Mouse (Mus musculus): ENCODE results near the gene Hdac7. TPM values are rescaled to one million over a fixed set of nuclear protein-coding genes. Genes with fewer than 3 reads are reported as not detected.

The Hdac7 gene
- polyA plus RNA-seq, 1 experiment: not detected

DNA sequence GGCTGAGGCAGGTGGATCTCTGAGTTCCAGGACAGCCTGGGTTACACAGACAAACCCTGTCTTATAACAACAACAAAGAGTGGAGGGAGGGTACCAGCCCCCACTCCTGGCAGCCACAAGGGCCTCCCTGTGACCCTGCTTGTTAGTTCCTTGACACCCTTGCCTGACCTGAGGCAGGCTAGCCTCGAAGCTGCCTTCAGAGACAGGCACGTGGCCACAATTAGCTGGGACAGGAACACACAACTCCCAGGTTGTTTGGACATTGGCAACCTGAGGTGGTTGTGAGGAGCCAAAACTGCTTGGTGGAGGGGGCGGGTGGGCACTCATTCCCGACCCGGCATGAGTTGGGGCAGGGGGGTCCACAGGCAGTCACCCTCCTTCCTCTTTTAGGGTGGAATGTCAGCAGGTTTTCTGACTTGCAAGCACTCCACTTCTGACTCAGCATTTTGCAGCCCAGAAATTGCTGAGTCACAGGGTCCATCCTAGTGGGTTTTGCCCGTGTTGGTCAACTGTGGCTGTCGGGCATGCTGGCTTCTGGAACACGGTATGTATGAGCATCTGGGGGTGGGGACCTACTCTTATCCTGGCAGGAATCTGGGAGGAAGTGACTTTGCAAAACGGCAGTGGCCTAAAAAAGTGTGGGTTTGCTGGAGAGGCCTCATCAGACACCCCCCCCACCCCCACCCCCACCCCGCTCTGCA lies 57.7 kb downstream of the Hdac7 start:
- H3K4me3 ChIP-seq (ENCODE audit: insufficient read depth, low read depth, low read length): no peak overlapping the region
- H3K27ac ChIP-seq (ENCODE audit: insufficient read depth, low read depth, low read length): no peak overlapping the region
- TF ChIP-seq POLR2A (IDR thresholded peaks at IDR 0.05; ENCODE audit: insufficient read depth, low read depth, low read length) (no peak), CTCF (IDR thresholded peaks at IDR 0.05; ENCODE audit: insufficient read depth, low read depth, low read length) (no peak)

DNA sequence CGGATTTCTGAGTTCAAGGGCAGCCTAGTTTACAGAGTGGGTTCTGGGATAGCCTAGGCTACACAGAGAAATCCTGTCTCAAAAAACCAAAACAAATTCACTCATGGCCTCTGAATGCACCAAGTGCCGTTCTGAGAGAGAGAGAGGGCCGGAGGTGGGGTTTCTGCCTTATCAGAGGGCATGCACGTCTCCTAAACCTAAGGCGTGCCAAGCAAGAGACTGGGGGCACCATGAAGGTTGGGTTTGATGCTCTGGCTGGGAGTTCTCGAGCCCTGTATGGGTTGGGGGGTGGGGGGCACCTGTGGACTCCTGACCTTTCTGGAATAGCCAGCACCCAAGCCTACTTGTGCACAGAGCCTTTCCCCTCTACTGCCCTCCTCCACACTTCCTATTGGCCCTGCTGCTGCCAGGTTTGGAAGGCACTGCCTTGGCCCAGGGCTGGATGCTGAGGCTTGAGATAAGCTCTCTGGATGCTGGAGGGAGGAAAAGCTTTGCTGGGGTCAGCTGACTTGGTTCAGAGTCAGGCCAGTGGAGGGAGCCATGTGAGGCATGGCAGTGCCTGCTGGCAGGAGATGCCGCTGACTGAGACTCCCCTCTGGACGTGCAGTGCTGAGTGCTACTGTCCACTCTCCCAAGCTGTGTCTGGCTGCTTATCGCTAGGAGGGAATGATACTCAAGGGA lies 58.4 kb downstream of the Hdac7 start:
- Histone ChIP-seq H3K27ac (ENCODE audit: insufficient read depth, low read depth, low read length) (no peak overlapping the region), H3K4me3 (ENCODE audit: insufficient read depth, low read depth, low read length) (no peak overlapping the region), H3K4me1 (ENCODE audit: control insufficient read depth, insufficient read depth, low read length) (peaks cover 56% of the 10 kb centered on the region)
- 74% methylated on average over 9 of the region's 9 CpGs for WGBS
- TF ChIP-seq POLR2A (IDR thresholded peaks at IDR 0.05; ENCODE audit: insufficient read depth, low read depth, low read length) (no peak), CTCF (IDR thresholded peaks at IDR 0.05; ENCODE audit: insufficient read depth, low read depth, low read length) (no peak)

More for the DNA sequence above, 57.7 kb downstream of the Hdac7 start:
- H3K4me1 ChIP-seq (ENCODE audit: control insufficient read depth, insufficient read depth, low read length): peaks cover 52% of the 10 kb centered on the region
- 53% methylated on average over 10 of the region's 10 CpGs for WGBS

- Histone ChIP-seq H3K4me1 (ENCODE audit: control insufficient read depth, insufficient read depth, low read length) (peaks cover 58% of the 10 kb centered on the region), H3K4me3 (ENCODE audit: insufficient read depth, low read depth, low read length) (peak overlapping the region; percentile 96), H3K27ac (ENCODE audit: insufficient read depth, low read depth, low read length) (peak overlapping the region; percentile 84)
- 2% methylated on average over 45 of the region's 45 CpGs for WGBS
- TF ChIP-seq CTCF (IDR thresholded peaks at IDR 0.05; ENCODE audit: insufficient read depth, low read depth, low read length) (no peak), POLR2A (IDR thresholded peaks at IDR 0.05; ENCODE audit: insufficient read depth, low read depth, low read length) (no peak)
Observed at GRCm38 (mm10) chr15:97784561-97785161, 59.6 kb downstream of the Hdac7 start.

- TF ChIP-seq CTCF (IDR thresholded peaks at IDR 0.05; ENCODE audit: insufficient read depth, low read depth, low read length): peak; percentile 98
- peak; percentile 89 for TF ChIP-seq POLR2A (IDR thresholded peaks at IDR 0.05; ENCODE audit: insufficient read depth, low read depth, low read length)
- Histone ChIP-seq H3K4me3 (ENCODE audit: insufficient read depth, low read depth, low read length) (peak overlapping the region; percentile 96), H3K27ac (ENCODE audit: insufficient read depth, low read depth, low read length) (peak overlapping the region; percentile 84), H3K4me1 (ENCODE audit: control insufficient read depth, insufficient read depth, low read length) (peaks cover 55% of the 10 kb centered on the region)
- 2% methylated on average over 39 of the region's 39 CpGs for WGBS
Observed at GRCm38 (mm10) chr15:97784092-97784559, 60.2 kb downstream of the Hdac7 start.

DNA sequence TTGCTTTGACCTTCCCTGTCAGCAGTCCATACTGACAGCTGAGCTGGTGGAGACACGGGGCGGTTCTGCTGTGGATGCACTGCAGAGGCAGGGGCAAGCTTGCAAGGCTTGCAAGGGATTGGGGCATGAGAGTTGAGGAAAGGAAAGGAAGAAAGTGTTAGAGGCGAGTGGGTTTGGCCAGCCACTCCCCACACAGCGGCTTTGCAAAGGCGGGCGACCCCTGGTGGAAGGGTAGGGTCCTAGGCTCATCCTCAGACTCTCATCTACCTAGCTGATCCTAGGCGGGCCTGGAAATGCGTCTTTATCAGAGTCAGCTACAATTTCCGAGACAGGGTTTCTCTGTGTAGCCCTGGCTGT lies 61.6 kb downstream of the Hdac7 start:
- 20% methylated on average over 9 of the region's 9 CpGs for WGBS
- H3K27ac ChIP-seq (ENCODE audit: insufficient read depth, low read depth, low read length): no peak overlapping the region
- peaks cover 41% of the 10 kb centered on the region for H3K4me1 ChIP-seq (ENCODE audit: control insufficient read depth, insufficient read depth, low read length)
- no peak for TF ChIP-seq POLR2A (IDR thresholded peaks at IDR 0.05; ENCODE audit: insufficient read depth, low read depth, low read length)
- no peak for TF ChIP-seq CTCF (IDR thresholded peaks at IDR 0.05; ENCODE audit: insufficient read depth, low read depth, low read length)
- no peak overlapping the region for H3K4me3 ChIP-seq (ENCODE audit: insufficient read depth, low read depth, low read length)

GRCm38 (mm10) chr15:97781961-97782748 lies 62.1 kb downstream of the Hdac7 start:
- peaks cover 36% of the 10 kb centered on the region for H3K4me1 ChIP-seq (ENCODE audit: control insufficient read depth, insufficient read depth, low read length)
- no peak overlapping the region for H3K27ac ChIP-seq (ENCODE audit: insufficient read depth, low read depth, low read length)
- no peak overlapping the region for H3K4me3 ChIP-seq (ENCODE audit: insufficient read depth, low read depth, low read length)
- no peak for TF ChIP-seq CTCF (IDR thresholded peaks at IDR 0.05; ENCODE audit: insufficient read depth, low read depth, low read length)
- no peak for TF ChIP-seq POLR2A (IDR thresholded peaks at IDR 0.05; ENCODE audit: insufficient read depth, low read depth, low read length)
- WGBS: 19% methylated on average over 24 of the region's 24 CpGs

DNA sequence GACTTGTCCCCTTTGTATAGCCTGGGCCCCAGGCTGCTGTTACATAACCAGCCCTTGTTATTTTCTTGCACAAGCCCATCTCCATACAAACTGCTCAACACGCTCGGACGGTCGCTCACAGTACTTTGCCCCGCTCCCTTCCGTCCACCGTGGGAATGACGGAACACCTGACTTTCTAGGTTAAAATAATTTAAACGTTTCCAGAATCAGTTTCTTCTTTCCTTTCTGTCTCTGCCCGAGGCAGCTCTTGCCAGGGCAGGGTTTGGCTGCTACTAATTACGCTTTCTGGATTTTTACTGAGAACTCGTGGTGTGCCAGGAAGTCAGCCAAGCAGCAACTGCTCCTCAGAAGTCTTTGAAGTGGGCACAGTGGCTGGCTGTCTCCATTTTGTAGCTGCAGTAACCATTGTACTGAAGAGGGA lies 63.7 kb downstream of the Hdac7 start:
- Histone ChIP-seq H3K4me3 (ENCODE audit: insufficient read depth, low read depth, low read length) (no peak overlapping the region), H3K4me1 (ENCODE audit: control insufficient read depth, insufficient read depth, low read length) (peaks cover 29% of the 10 kb centered on the region), H3K27ac (ENCODE audit: insufficient read depth, low read depth, low read length) (peak overlapping the region; percentile 62)
- WGBS: 40% methylated on average over 12 of the region's 12 CpGs
- no peak for TF ChIP-seq POLR2A (IDR thresholded peaks at IDR 0.05; ENCODE audit: insufficient read depth, low read depth, low read length)
- no peak for TF ChIP-seq CTCF (IDR thresholded peaks at IDR 0.05; ENCODE audit: insufficient read depth, low read depth, low read length)

GRCm38 (mm10) chr15:97779576-97779975 lies 64.7 kb downstream of the Hdac7 start:
- TF ChIP-seq CTCF (IDR thresholded peaks at IDR 0.05; ENCODE audit: insufficient read depth, low read depth, low read length) (no peak), POLR2A (IDR thresholded peaks at IDR 0.05; ENCODE audit: insufficient read depth, low read depth, low read length) (no peak)
- 93% methylated on average over 1 of the region's 1 CpGs for WGBS
- Histone ChIP-seq H3K4me3 (ENCODE audit: insufficient read depth, low read depth, low read length) (no peak overlapping the region), H3K27ac (ENCODE audit: insufficient read depth, low read depth, low read length) (no peak overlapping the region), H3K4me1 (ENCODE audit: control insufficient read depth, insufficient read depth, low read length) (peaks cover 34% of the 10 kb centered on the region)

Measured in olfactory bulb, adult 2 months (tissue).